Mouse (Mus musculus) B cell, adult (primary cell): ENCODE results near the gene Rprm. TPM values are rescaled to one million over a fixed set of nuclear protein-coding genes. Genes with fewer than 3 reads are reported as not detected.

ENCODE experiments used
- total RNA-seq: library from RNA; stranded (reverse); gene quantifications from 4 replicates; pipeline ENCODE4 v1.2.4, GENCODE M21; 2023; ENCODE audit not compliant: inconsistent age

The Rprm gene
- not detected in 4 replicates for total RNA-seq

DNA sequence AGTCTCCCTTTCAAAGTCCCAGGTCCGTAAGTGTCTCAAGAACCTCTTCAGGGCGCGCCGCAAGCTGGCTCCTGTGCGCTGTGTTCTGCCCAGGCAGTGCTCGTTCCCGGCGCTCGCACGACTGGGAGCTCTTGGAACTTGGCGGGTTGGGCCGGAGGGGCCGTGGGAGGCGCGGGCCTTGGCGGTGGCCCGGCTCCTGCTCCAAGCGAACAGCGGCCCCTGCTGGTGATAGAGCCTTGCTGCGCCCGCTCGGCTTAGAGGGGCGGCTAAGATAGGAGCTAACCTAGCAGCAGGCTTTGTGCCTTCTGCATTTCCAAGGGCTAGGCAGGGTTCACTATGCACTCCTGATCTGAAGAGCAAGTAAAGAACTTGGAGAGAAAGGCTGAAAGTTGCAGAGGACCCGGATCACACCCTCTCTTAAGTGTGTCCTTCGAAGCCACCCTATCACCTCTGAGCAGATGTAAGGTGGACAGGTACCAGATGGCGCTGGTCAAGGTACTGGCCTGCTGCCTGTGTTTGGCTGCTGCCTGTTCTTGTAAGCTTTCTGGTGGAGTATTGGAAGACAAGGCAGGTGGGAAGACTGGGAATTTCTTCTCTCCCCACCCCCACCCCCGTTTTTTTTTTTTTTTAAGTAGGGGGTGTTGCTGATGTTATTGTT is at the start of gene Rprm:
Rprm (minus strand) TSS at position 123 of the 658 bp plus-strand sequence.

